Mouse (Mus musculus) C2C12 (cell line): Measurements from ENCODE around the gene Thada. TPM values are rescaled to one million over a fixed set of nuclear protein-coding genes. Genes with fewer than 3 reads are reported as not detected.

Source experiments
- H3K27me3 ChIP-seq: one replicate; pipeline ENCODE4 v1.6.1; 2011; ENCODE audit not compliant: control insufficient read depth, insufficient read depth, insufficient read length
- H3K36me3 ChIP-seq: one replicate; pipeline ENCODE4 v1.6.1; 2011; ENCODE audit not compliant: control insufficient read depth, insufficient read depth
- H3K4me3 ChIP-seq: one replicate; pipeline ENCODE4 v1.5.1; 2011; ENCODE audit warnings: mild to moderate bottlenecking, control low read depth; ENCODE audit not compliant: poor library complexity, insufficient read depth, severe bottlenecking
- H3K79me2 ChIP-seq: one replicate; pipeline ENCODE4 v1.6.1; 2011; ENCODE audit not compliant: control insufficient read depth, insufficient read depth
- H3K79me3 ChIP-seq: one replicate; pipeline ENCODE4 v1.6.1; 2011; ENCODE audit warnings: low read depth, control low read depth
- H3ac ChIP-seq: one replicate; pipeline ENCODE3; 2011; ENCODE audit warnings: low read depth; ENCODE audit not compliant: control insufficient read depth, insufficient read length
- CEBPB ChIP-seq: IDR thresholded peaks from one replicate; pipeline ENCODE4 v1.6.1; 2011; ENCODE audit warnings: low read depth, mild to moderate bottlenecking, control low read depth, moderate library complexity
- CTCF ChIP-seq: IDR thresholded peaks from one replicate; pipeline ENCODE4 v1.5.1; 2011; ENCODE audit not compliant: control insufficient read depth, insufficient read depth, insufficient read length
- FOSL1 ChIP-seq: IDR thresholded peaks from one replicate; pipeline ENCODE4 v1.8.0; 2011; ENCODE audit warnings: mild to moderate bottlenecking, low read length; ENCODE audit not compliant: poor library complexity, insufficient read depth, severe bottlenecking
- MAX ChIP-seq: IDR thresholded peaks from one replicate; pipeline ENCODE4 v1.6.1; 2011; ENCODE audit warnings: mild to moderate bottlenecking, control low read depth
- MYOD1 ChIP-seq: IDR thresholded peaks from one replicate; pipeline ENCODE4 v1.6.1; 2011; ENCODE audit warnings: low read depth; ENCODE audit not compliant: control insufficient read depth, insufficient read length
- MYOG ChIP-seq: IDR thresholded peaks from one replicate; pipeline ENCODE4 v1.6.1; 2011; ENCODE audit not compliant: control insufficient read depth, insufficient read length; ENCODE audit errors: extremely low read depth
- USF1 ChIP-seq: IDR thresholded peaks from one replicate; pipeline ENCODE4 v1.6.1; 2011; ENCODE audit warnings: low read depth, mild to moderate bottlenecking, control low read depth, moderate library complexity
- polyA plus RNA-seq: library from polyadenylated mRNA; unstranded; fragments of >200 nt; fragmentation: generic; extraction: Trizol; gene quantifications from one replicate; pipeline ENCODE4 v1.2.1, GENCODE M21; 2012; ENCODE audit warnings: missing spikeins

The Thada gene
- polyA plus RNA-seq, 1 experiment: 7.3 TPM

DNA sequence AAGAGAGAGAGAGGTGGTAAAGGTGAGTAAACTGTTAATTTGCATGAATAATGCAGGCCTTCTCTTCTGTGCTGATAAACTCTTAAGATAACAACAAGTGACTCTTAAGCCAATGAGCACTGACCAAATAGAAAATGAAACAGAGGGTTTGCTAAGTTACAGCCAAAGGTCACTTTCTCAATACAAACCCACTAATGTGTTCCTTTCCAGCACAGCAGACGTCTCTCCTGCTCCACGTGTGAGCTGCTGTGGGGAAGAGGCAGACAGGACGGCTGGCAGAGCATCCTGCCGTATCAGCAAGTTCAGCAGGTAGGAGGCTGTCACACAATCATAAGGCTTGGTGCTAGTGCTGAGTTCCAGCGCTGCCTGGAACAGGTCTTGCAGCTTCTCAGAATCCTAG is 34.0 kb downstream of the Thada start:
- H3K36me3 ChIP-seq: peaks cover 93% of the 10 kb centered on the region
- H3K4me3 ChIP-seq: no peak overlapping the region

GRCm38 (mm10) chr17:84424258-84424657 is 41.7 kb downstream of the Thada start:
- no peaks in the 10 kb centered on the region for H3K27me3 ChIP-seq
- no peaks in the 10 kb centered on the region for H3K79me3 ChIP-seq
- no peak overlapping the region for H3ac ChIP-seq
- no peaks in the 10 kb centered on the region for H3K79me2 ChIP-seq
- no peak overlapping the region for H3K4me3 ChIP-seq
- H3K36me3 ChIP-seq: peaks cover 81% of the 10 kb centered on the region
- TF ChIP-seq FOSL1: no peak
- no peak for TF ChIP-seq USF1
- TF ChIP-seq MYOD1: no peak

More for the DNA sequence above, 34.0 kb downstream of the Thada start:
- Histone ChIP-seq H3K27me3 (no peaks in the 10 kb centered on the region), H3K79me3 (no peaks in the 10 kb centered on the region), H3K79me2 (no peaks in the 10 kb centered on the region), H3ac (no peak overlapping the region)
- no peak for TF ChIP-seq CTCF
- no peak for TF ChIP-seq FOSL1
- TF ChIP-seq CEBPB: no peak
- no peak for TF ChIP-seq MYOD1
- TF ChIP-seq MYOG: no peak
- TF ChIP-seq MAX: no peak

GRCm38 (mm10) chr17:84422916-84423315 is 43.1 kb downstream of the Thada start:
- H3K36me3 ChIP-seq: peaks cover 76% of the 10 kb centered on the region
- H3ac ChIP-seq: no peak overlapping the region
- H3K4me3 ChIP-seq: no peak overlapping the region
- TF ChIP-seq MYOD1 (no peak), MAX (no peak), FOSL1 (no peak)
- H3K79me2 ChIP-seq: no peaks in the 10 kb centered on the region
- H3K27me3 ChIP-seq: no peaks in the 10 kb centered on the region
- no peaks in the 10 kb centered on the region for H3K79me3 ChIP-seq

DNA sequence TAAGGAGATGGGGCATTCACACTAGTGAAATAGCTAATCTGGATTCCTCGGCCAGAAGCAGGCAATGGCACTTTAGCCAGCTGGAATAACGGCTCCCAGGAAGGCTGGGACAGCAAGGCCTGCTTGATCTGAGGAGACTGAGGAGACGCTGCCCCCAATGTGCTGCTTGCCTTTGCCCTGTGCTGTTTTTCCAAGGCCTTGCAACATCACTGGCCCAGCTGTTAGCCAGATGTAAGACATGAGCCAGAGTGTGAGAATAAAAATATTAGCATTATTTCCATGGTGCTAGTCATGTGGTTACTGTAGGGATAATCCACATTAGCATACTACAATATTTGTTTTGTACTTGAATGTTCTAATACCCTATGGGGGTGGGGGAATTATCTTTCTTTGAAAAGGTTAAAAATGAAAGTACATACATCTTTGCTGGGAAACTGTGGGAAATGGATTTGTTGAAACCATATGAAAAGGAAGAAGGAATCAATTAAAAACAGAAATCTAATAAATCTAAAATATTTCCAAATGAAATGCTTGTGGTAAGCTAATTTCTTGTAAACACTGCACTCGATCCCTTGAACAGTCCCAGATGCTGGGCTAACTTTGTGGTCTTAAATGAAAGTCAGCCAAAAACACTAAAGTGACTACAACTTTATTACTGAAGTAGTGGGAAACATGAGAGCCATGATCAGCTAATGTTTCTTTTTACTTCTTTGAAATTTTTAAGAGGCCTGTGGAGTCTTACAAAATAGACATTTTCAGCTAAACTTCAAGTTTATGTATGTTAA is 43.8 kb downstream of the Thada start:
- Histone ChIP-seq H3K27me3 (no peaks in the 10 kb centered on the region), H3K79me2 (no peaks in the 10 kb centered on the region), H3K79me3 (no peaks in the 10 kb centered on the region), H3ac (no peak overlapping the region), H3K36me3 (peaks cover 71% of the 10 kb centered on the region), H3K4me3 (no peak overlapping the region)
- no peak for TF ChIP-seq USF1
- TF ChIP-seq CTCF: no peak
- TF ChIP-seq MYOD1: no peak
- no peak for TF ChIP-seq FOSL1
- no peak for TF ChIP-seq CEBPB
- no peak for TF ChIP-seq MAX

- H3K79me2 ChIP-seq: no peaks in the 10 kb centered on the region
- H3K27me3 ChIP-seq: no peaks in the 10 kb centered on the region
- H3K4me3 ChIP-seq: no peak overlapping the region
- H3ac ChIP-seq: no peak overlapping the region
- peaks cover 67% of the 10 kb centered on the region for H3K36me3 ChIP-seq
- TF ChIP-seq MAX: no peak
- TF ChIP-seq USF1: no peak
- no peak for TF ChIP-seq CTCF
- TF ChIP-seq FOSL1: no peak
- TF ChIP-seq MYOD1: no peak
- no peak for TF ChIP-seq CEBPB
- TF ChIP-seq MYOG: no peak
- no peaks in the 10 kb centered on the region for H3K79me3 ChIP-seq
Observed at GRCm38 (mm10) chr17:84421042-84421441, 45.0 kb downstream of the Thada start.

GRCm38 (mm10) chr17:84420276-84420639 is 45.7 kb downstream of the Thada start:
- no peak for TF ChIP-seq MYOD1
- TF ChIP-seq CTCF: no peak
- no peak for TF ChIP-seq CEBPB
- TF ChIP-seq MAX: no peak
- no peak for TF ChIP-seq USF1
- no peak for TF ChIP-seq MYOG
- TF ChIP-seq FOSL1: no peak
- H3K79me2 ChIP-seq: no peaks in the 10 kb centered on the region
- no peaks in the 10 kb centered on the region for H3K27me3 ChIP-seq
- H3ac ChIP-seq: no peak overlapping the region
- no peak overlapping the region for H3K4me3 ChIP-seq
- H3K36me3 ChIP-seq: peaks cover 68% of the 10 kb centered on the region
- no peaks in the 10 kb centered on the region for H3K79me3 ChIP-seq
